Mouse (Mus musculus) neural tube, embryonic 12.5 days (tissue): ENCODE measurements around the gene Apex1. TPM values are rescaled to one million over a fixed set of nuclear protein-coding genes. Genes with fewer than 3 reads are reported as not detected.
"Not testable (repeated sequence)": the region's sequence is repeated elsewhere in the genome, so short reads cannot be mapped to it uniquely, and the experiment has no call there.

Experiments
- ATAC-seq: fragments of 200-750 bp; cut with Nextera tagmentation; 2 replicates; pipeline ENCODE4 v1.8.0; 2017; ENCODE audit warnings: low read depth, mild to moderate bottlenecking, moderate TSS enrichment, moderate library complexity; ENCODE audit not compliant: low FRiP score
- H3K27ac ChIP-seq: fragments of 300-500 bp; sonication (generic); 2 replicates; pipeline ENCODE4 v1.5.1; 2016
- H3K27me3 ChIP-seq: fragments of 300-500 bp; sonication (generic); replicated peaks from 2 replicates; pipeline ENCODE4 v1.6.1; 2016; ENCODE audit warnings: mild to moderate bottlenecking
- H3K36me3 ChIP-seq: fragments of 300-500 bp; sonication (generic); 2 replicates; pipeline ENCODE4 v1.6.1; 2016; ENCODE audit warnings: mild to moderate bottlenecking
- H3K4me1 ChIP-seq: fragments of 300-500 bp; sonication (generic); 2 replicates; pipeline ENCODE4 v1.6.1; 2016
- H3K4me2 ChIP-seq: fragments of 300-500 bp; sonication (generic); replicated peaks from 2 replicates; pipeline ENCODE4 v1.6.1; 2016; ENCODE audit warnings: mild to moderate bottlenecking
- H3K4me3 ChIP-seq: fragments of 300-500 bp; sonication (generic); 2 replicates; pipeline ENCODE4 v1.5.1; 2016
- H3K9ac ChIP-seq: fragments of 300-500 bp; sonication (generic); 2 replicates; pipeline ENCODE4 v1.6.1; 2016; ENCODE audit warnings: mild to moderate bottlenecking
- H3K9me3 ChIP-seq: fragments of 300-500 bp; sonication (generic); 2 replicates; pipeline ENCODE4 v1.6.1; 2016; ENCODE audit warnings: mild to moderate bottlenecking
- WGBS: fragments of 180-500 bp; shearing (Covaris S2); methylation state at CpG from one replicate; pipeline ENCODE4 v1.1.7; 2016; 5-methylcytosine and 5-hydroxymethylcytosine counted together
- polyA plus RNA-seq: library from polyadenylated mRNA; unstranded; fragments of >200 nt; fragmentation: Nextera tagmentation; extraction: Ambion mirVana; gene quantifications from 2 replicates; pipeline ENCODE4 v1.2.1, GENCODE M21; 2016

Gene Apex1
- polyA plus RNA-seq, 1 experiment from 2014 or later, result 279 TPM

- Histone ChIP-seq H3K36me3 (peaks cover 34% of the 10 kb centered on the region), H3K4me1 (peaks cover 14% of the 10 kb centered on the region), H3K27me3 (no peaks in the 10 kb centered on the region), H3K4me2 (peak within 1 kb of the TSS; percentile 86), H3K27ac (peak within 1 kb of the TSS; percentile 68; the same call in 1 of the 2 replicates), H3K9ac (peak within 1 kb of the TSS; percentile 94), H3K9me3 (no peaks in the 10 kb centered on the region), H3K4me3 (peak within 1 kb of the TSS; percentile 95)
- under 1% methylated on average over 68 of the region's 68 CpGs for WGBS
- ATAC-seq, result peak; percentile 99
Measured at GRCm38 (mm10) chr14:50930754-50931492, 6.2 kb downstream of the Apex1 start, which contains the start of the genes Pip4p1 and Pnp. Gene Pip4p1 (minus strand): TSS chr14:50930856. Gene Pnp (plus strand): TSS chr14:50931082.

- Histone ChIP-seq H3K9ac (peak overlapping the region; percentile 59), H3K4me1 (peaks cover 7% of the 10 kb centered on the region), H3K27me3 (no peaks in the 10 kb centered on the region), H3K4me2 (peak overlapping the region; percentile 86), H3K4me3 (peak overlapping the region; percentile 95), H3K27ac (peak overlapping the region; percentile 68; the same call in 1 of the 2 replicates), H3K36me3 (peaks cover 29% of the 10 kb centered on the region), H3K9me3 (no peaks in the 10 kb centered on the region)
- no peak for ATAC-seq
- WGBS, result 15% methylated on average over 12 of the region's 12 CpGs
Measured at GRCm38 (mm10) chr14:50931493-50932020, 6.8 kb downstream of the Apex1 start.

GRCm38 (mm10) chr14:50936649-50937048, 11.9 kb downstream of the Apex1 start:
- Histone ChIP-seq H3K9me3 (no peaks in the 10 kb centered on the region), H3K4me1 (no peaks in the 10 kb centered on the region; the same call in 1 of the 2 replicates), H3K36me3 (no peaks in the 10 kb centered on the region), H3K9ac (no peak overlapping the region), H3K27me3 (no peaks in the 10 kb centered on the region), H3K4me2 (no peak overlapping the region), H3K4me3 (no peak overlapping the region), H3K27ac (no peak overlapping the region)
- ATAC-seq, result no peak
- 63% methylated on average over 1 of the region's 1 CpGs for WGBS

- Histone ChIP-seq H3K4me1 (no peaks in the 10 kb centered on the region), H3K9me3 (no peaks in the 10 kb centered on the region), H3K27ac (no peak overlapping the region), H3K4me2 (no peak overlapping the region), H3K4me3 (no peak overlapping the region), H3K9ac (no peak overlapping the region), H3K27me3 (no peaks in the 10 kb centered on the region), H3K36me3 (no peaks in the 10 kb centered on the region)
- WGBS, result 93% methylated on average over 3 of the region's 3 CpGs
- no peak for ATAC-seq
Measured at GRCm38 (mm10) chr14:50938119-50938908, 13.5 kb downstream of the Apex1 start.

- ATAC-seq, result no peak
- no peak overlapping the region for H3K27ac ChIP-seq
- H3K27me3 ChIP-seq, result no peaks in the 10 kb centered on the region
- 60% methylated on average over 2 of the region's 2 CpGs for WGBS
- no peaks in the 10 kb centered on the region for H3K36me3 ChIP-seq
- no peaks in the 10 kb centered on the region for H3K9me3 ChIP-seq
- H3K4me1 ChIP-seq, result no peaks in the 10 kb centered on the region
- no peak overlapping the region for H3K9ac ChIP-seq
- no peak overlapping the region for H3K4me3 ChIP-seq
- no peak overlapping the region for H3K4me2 ChIP-seq
Measured at GRCm38 (mm10) chr14:50938940-50939339, 14.2 kb downstream of the Apex1 start.

GRCm38 (mm10) chr14:50943932-50944667, 19.3 kb downstream of the Apex1 start, which contains the start of gene Gm49342:
Gene Gm49342 (plus strand): TSS chr14:50944517.
- Histone ChIP-seq H3K9me3 (no peaks in the 10 kb centered on the region), H3K4me3 (peak within 1 kb of the TSS; percentile 43), H3K9ac (peak within 1 kb of the TSS; percentile 51), H3K36me3 (peaks cover 2% of the 10 kb centered on the region; the same call in 1 of the 2 replicates), H3K4me2 (peak within 1 kb of the TSS; percentile 63), H3K4me1 (peaks cover 5% of the 10 kb centered on the region; the same call in 1 of the 2 replicates), H3K27ac (peak within 1 kb of the TSS; percentile 46; the same call in 1 of the 2 replicates), H3K27me3 (no peaks in the 10 kb centered on the region)
- peak; percentile 99 for ATAC-seq
- 20% methylated on average over 31 of the region's 31 CpGs for WGBS

- ATAC-seq, result peak; percentile 96
Measured at GRCm38 (mm10) chr14:50944668-50945033, 19.9 kb downstream of the Apex1 start.

GRCm38 (mm10) chr14:50945081-50945480, 20.3 kb downstream of the Apex1 start:
- H3K36me3 ChIP-seq, H3K9me3 ChIP-seq, H3K4me1 ChIP-seq, H3K27ac ChIP-seq, H3K27me3 ChIP-seq: not testable (repeated sequence)
- 8% methylated on average over 6 of the region's 6 CpGs for WGBS
- peak overlapping the region; percentile 51 for H3K9ac ChIP-seq
- peak overlapping the region; percentile 43 for H3K4me3 ChIP-seq
- peak overlapping the region; percentile 63 for H3K4me2 ChIP-seq
- peak; percentile 49 for ATAC-seq

More at GRCm38 (mm10) chr14:50944668-50945033, 19.9 kb downstream of the Apex1 start:
- not testable (repeated sequence) for H3K9me3 ChIP-seq, H3K27me3 ChIP-seq, H3K36me3 ChIP-seq, H3K4me1 ChIP-seq
- WGBS, result 1% methylated on average over 15 of the region's 15 CpGs
- H3K9ac ChIP-seq, result peak overlapping the region; percentile 51
- peak overlapping the region; percentile 46; the same call in 1 of the 2 replicates for H3K27ac ChIP-seq
- H3K4me3 ChIP-seq, result peak overlapping the region; percentile 43
- H3K4me2 ChIP-seq, result peak overlapping the region; percentile 63

- peak overlapping the region; percentile 51; the same call in 1 of the 2 replicates for H3K9ac ChIP-seq
- H3K4me1 ChIP-seq, H3K27ac ChIP-seq, ATAC-seq, H3K9me3 ChIP-seq, H3K36me3 ChIP-seq, H3K27me3 ChIP-seq: not testable (repeated sequence)
- 42% methylated on average over 3 of the region's 3 CpGs for WGBS
- peak overlapping the region; percentile 63 for H3K4me2 ChIP-seq
- H3K4me3 ChIP-seq, result peak overlapping the region; percentile 43; the same call in 1 of the 2 replicates
Measured at GRCm38 (mm10) chr14:50945526-50945925, 20.8 kb downstream of the Apex1 start.

- Histone ChIP-seq H3K4me1 (no peaks in the 10 kb centered on the region), H3K27me3 (no peaks in the 10 kb centered on the region), H3K4me2 (no peak overlapping the region), H3K9ac (no peak overlapping the region), H3K36me3 (peaks cover 7% of the 10 kb centered on the region; the same call in 1 of the 2 replicates), H3K27ac (no peak overlapping the region), H3K9me3 (no peaks in the 10 kb centered on the region), H3K4me3 (no peak overlapping the region)
- no peak for ATAC-seq
- 90% methylated on average over 10 of the region's 10 CpGs for WGBS
Measured at GRCm38 (mm10) chr14:50955487-50955886, 30.7 kb downstream of the Apex1 start.

GRCm38 (mm10) chr14:50955942-50956508, 31.3 kb downstream of the Apex1 start, which contains the start of gene Pnp2:
Gene Pnp2 (plus strand): TSS chr14:50955992.
- WGBS, result 10% methylated on average over 19 of the region's 19 CpGs
- peak; percentile 89 for ATAC-seq
- H3K9ac ChIP-seq, result not testable (repeated sequence)

More at GRCm38 (mm10) chr14:50955942-50956508, 31.3 kb downstream of the Apex1 start, which contains the start of gene Pnp2:
- not testable (repeated sequence) for H3K9me3 ChIP-seq, H3K27me3 ChIP-seq, H3K4me3 ChIP-seq, H3K27ac ChIP-seq, H3K36me3 ChIP-seq, H3K4me1 ChIP-seq
- H3K4me2 ChIP-seq, result peak within 1 kb of the TSS; percentile 41
